Mouse (Mus musculus): ENCODE results near the gene Prpf4.

GRCm38 (mm10) chr4:62435081-62435480 is 26.5 kb downstream of the Prpf4 start, which contains the start of gene Rnf183:
- TF ChIP-seq CTCF (IDR thresholded peaks at IDR 0.05; ENCODE audit: borderline replicate concordance, control insufficient read depth, extremely low read depth, insufficient read depth, low read length, poor library complexity), result no peak
- TF ChIP-seq POLR2A (IDR thresholded peaks at IDR 0.05; ENCODE audit: control insufficient read depth, extremely low read depth, insufficient read depth, low read length, poor library complexity), result no peak

Data from thymus, adult 2 months (tissue).